Mouse (Mus musculus): Measurements from ENCODE around the gene Olfr203. TPM values are rescaled to one million over a fixed set of nuclear protein-coding genes. Genes with fewer than 3 reads are reported as not detected.

Olfr203 gene
- not detected in 2 replicates for polyA plus RNA-seq (2015; fragmentation: Nextera tagmentation; extraction: Ambion mirVana)

DNA sequence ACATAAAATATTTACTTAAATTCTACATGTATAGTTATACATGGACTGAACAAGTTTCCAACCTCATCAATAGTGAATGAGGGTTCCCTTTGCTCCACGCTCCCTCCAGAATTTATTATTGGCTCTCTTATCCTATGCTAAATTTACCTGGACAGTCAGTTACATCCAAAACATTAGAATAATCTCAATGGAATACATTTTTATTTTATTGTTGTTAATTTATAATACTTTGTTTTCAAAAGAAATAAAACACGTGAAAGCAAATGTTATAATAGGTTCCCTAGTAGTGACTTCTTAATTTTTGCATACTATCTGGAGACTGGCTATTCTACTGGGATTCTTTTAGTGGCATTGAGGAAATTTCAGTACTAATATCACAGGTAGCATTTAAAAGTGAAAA is at the start of gene Olfr203:
Gene Olfr203 (plus strand): TSS at position 301 of the 400 bp plus-strand sequence.

GRCm38 (mm10) chr16:59272532-59272931 is 26.1 kb upstream of the Olfr203 start, which contains the start of gene Olfr201:
Gene Olfr201 (minus strand): TSS chr16:59272632.

DNA sequence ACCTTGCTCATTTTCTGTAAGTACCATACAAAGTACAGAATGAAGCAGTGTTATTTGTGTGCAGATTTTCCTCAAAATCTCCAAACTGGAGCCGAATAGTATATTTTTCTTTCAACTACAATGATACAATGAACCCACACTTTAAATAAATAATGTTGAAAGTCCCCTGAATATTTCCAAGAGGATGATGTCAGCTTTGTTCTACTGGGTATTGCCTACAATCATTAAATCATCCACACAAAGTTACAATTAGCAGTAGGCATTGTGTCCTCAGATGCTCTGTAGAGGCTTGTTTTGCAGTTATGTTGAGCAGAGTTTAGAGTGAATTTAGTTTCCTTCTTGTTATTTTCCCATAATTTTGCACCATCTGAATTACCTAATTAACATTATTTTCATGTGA is 12.0 kb upstream of the Olfr203 start, which contains the start of gene Olfr202:
Gene Olfr202 (minus strand): TSS at position 101 of the 400 bp plus-strand sequence.

GRCm38 (mm10) chr16:59318148-59318547 is 19.5 kb downstream of the Olfr203 start, which contains the start of gene Olfr204:
Gene Olfr204 (minus strand): TSS chr16:59318248.

GRCm38 (mm10) chr16:59331038-59331437 is 32.4 kb downstream of the Olfr203 start, which contains the start of gene Olfr205:
Gene Olfr205 (minus strand): TSS chr16:59331138.

DNA sequence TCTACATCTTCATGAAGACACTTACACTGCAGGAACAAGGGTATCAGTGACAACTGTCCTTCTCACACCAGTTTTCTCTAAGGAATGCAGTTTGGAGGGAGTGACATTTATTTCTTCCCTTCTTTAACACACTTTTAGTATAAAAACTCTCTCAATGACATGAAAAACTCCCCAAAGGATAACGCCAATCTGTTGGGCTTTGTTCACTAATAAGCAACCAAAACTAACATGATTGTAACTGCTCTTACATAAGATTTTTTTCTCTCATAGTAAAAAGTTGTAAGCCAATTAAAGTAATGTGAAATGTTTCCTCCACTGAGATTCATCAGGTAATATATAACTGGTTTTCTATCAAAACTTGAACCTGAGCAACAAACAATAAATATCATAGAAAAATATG is 50.5 kb downstream of the Olfr203 start, which contains the start of gene Olfr206:
Gene Olfr206 (minus strand): TSS at position 101 of the 400 bp plus-strand sequence.

Other genes starting within 250 kb of the Olfr203 start
- gene Olfr190, start 220.9 kb upstream of the Olfr203 start, polyA plus RNA-seq (2015; fragmentation: Nextera tagmentation; extraction: Ambion mirVana) = not detected in 2 replicates
- not detected in 2 replicates for gene Olfr191, start 209.1 kb upstream of the Olfr203 start, polyA plus RNA-seq (2015; fragmentation: Nextera tagmentation; extraction: Ambion mirVana)
- not detected in 2 replicates for gene Olfr193, start 187.0 kb upstream of the Olfr203 start, polyA plus RNA-seq (2015; fragmentation: Nextera tagmentation; extraction: Ambion mirVana)
- gene Olfr194, start 177.8 kb upstream of the Olfr203 start, polyA plus RNA-seq (2015; fragmentation: Nextera tagmentation; extraction: Ambion mirVana) = not detected in 2 replicates
- gene Olfr195, start 151.8 kb upstream of the Olfr203 start, polyA plus RNA-seq (2015; fragmentation: Nextera tagmentation; extraction: Ambion mirVana) = not detected in 2 replicates
- gene Olfr196, start 128.4 kb upstream of the Olfr203 start, polyA plus RNA-seq (2015; fragmentation: Nextera tagmentation; extraction: Ambion mirVana) = not detected in 2 replicates
- not detected in 2 replicates for gene Olfr198, start 95.3 kb upstream of the Olfr203 start, polyA plus RNA-seq (2015; fragmentation: Nextera tagmentation; extraction: Ambion mirVana)
- not detected in 2 replicates for gene Olfr199, start 79.1 kb upstream of the Olfr203 start, polyA plus RNA-seq (2015; fragmentation: Nextera tagmentation; extraction: Ambion mirVana)
- not detected in 2 replicates for gene Olfr201, start 26.2 kb upstream of the Olfr203 start, polyA plus RNA-seq (2015; fragmentation: Nextera tagmentation; extraction: Ambion mirVana)
- not detected in 2 replicates for gene Olfr202, start 12.1 kb upstream of the Olfr203 start, polyA plus RNA-seq (2015; fragmentation: Nextera tagmentation; extraction: Ambion mirVana)
- not detected in 2 replicates for gene Olfr204, start 19.4 kb downstream of the Olfr203 start, polyA plus RNA-seq (2015; fragmentation: Nextera tagmentation; extraction: Ambion mirVana)
- not detected in 2 replicates for gene Olfr205, start 32.3 kb downstream of the Olfr203 start, polyA plus RNA-seq (2015; fragmentation: Nextera tagmentation; extraction: Ambion mirVana)
- not detected in 2 replicates for gene Olfr206, start 50.4 kb downstream of the Olfr203 start, polyA plus RNA-seq (2015; fragmentation: Nextera tagmentation; extraction: Ambion mirVana)
- not detected in 2 replicates for gene Olfr209, start 65.1 kb downstream of the Olfr203 start, polyA plus RNA-seq (2015; fragmentation: Nextera tagmentation; extraction: Ambion mirVana)
- not detected in 2 replicates for gene Gabrr3, start 108.5 kb downstream of the Olfr203 start, polyA plus RNA-seq (2015; fragmentation: Nextera tagmentation; extraction: Ambion mirVana)
- gene Riox2, start 172.9 kb downstream of the Olfr203 start, polyA plus RNA-seq (2015; fragmentation: Nextera tagmentation; extraction: Ambion mirVana) = 15.9 and 16.5 TPM in 2 replicates